7 mouse cellular contexts compared by ENCODE assay signal in genomic region chr16:33063267-33063666, GRCm38 (mm10). TPM values are rescaled to one million over a fixed set of nuclear protein-coding genes. Genes with fewer than 3 reads are reported as not detected.
DNase-seq lines count a peak whose midpoint lies in the region; ATAC-seq and TF ChIP-seq lines count a peak whose summit lies in the region.

No protein-coding gene starts in this region.

- no peak for ATAC-seq in limb, embryonic 11.5 days (ENCODE audit: insufficient number of reproducible peaks, low FRiP score, low TSS enrichment, low read depth)

- intact Hi-C loops in gastrocnemius, postnatal 36 days (cut with DNase I), result no loop called here

- peak; percentile 6 for DNase-seq in ovary, postnatal 14 days (ENCODE audit: low spot score)
- no peak for DNase-seq in ovary, postnatal 10 days (ENCODE audit: low spot score)
- DNase-seq in limb, embryonic 11.5 days (ENCODE audit: low spot score), result no peak
- peak; percentile 16 for DNase-seq in retina, postnatal 1 day
- DNase-seq in gastrocnemius, postnatal 36 days, result no peak
- DNase-seq in adrenal gland, postnatal 4 days (ENCODE audit: low spot score in 2 of 2), result no peak

- H3K4me1 ChIP-seq in embryonic fibroblast, embryonic 13.5 days (ENCODE audit: control insufficient read depth, insufficient read depth, low read length), result peaks cover 6% of the 10 kb centered on the region
- peaks cover 6% of the 10 kb centered on the region; the same call in 1 of the 2 replicates for H3K4me1 ChIP-seq in limb, embryonic 11.5 days (ENCODE audit: control insufficient read depth, insufficient read depth, low read length)

- H3K9me3 ChIP-seq in limb, embryonic 11.5 days (ENCODE audit: control insufficient read depth, low read length), result no peaks in the 10 kb centered on the region

- peak overlapping the region; percentile 82 for H3K27ac ChIP-seq in embryonic fibroblast, embryonic 13.5 days (ENCODE audit: insufficient read depth, low read length)
- no peak overlapping the region for H3K27ac ChIP-seq in limb, embryonic 11.5 days (replicated peaks; ENCODE audit: low read depth, low read length)

- no peaks in the 10 kb centered on the region for H3K27me3 ChIP-seq in limb, embryonic 11.5 days (ENCODE audit: control insufficient read depth, insufficient read depth, low read length)

- no peak for TF ChIP-seq CTCF in embryonic fibroblast, embryonic 13.5 days (IDR thresholded peaks at IDR 0.05; ENCODE audit: borderline replicate concordance, insufficient read depth, low read length)

- 41% methylated on average over 7 of the region's 7 CpGs for WGBS in limb, embryonic 11.5 days

- H3K9ac ChIP-seq in limb, embryonic 11.5 days (ENCODE audit: low read length), result no peak overlapping the region

- peak overlapping the region; percentile 81 for H3K4me2 ChIP-seq in limb, embryonic 11.5 days (ENCODE audit: low read depth, severe bottlenecking)

- H3K4me3 ChIP-seq in embryonic fibroblast, embryonic 13.5 days (ENCODE audit: insufficient read depth, low read length), result peak overlapping the region; percentile 64
- H3K4me3 ChIP-seq in limb, embryonic 11.5 days (ENCODE audit: low read depth, low read length), result peak overlapping the region; percentile 79

- peaks cover 17% of the 10 kb centered on the region; the same call in 1 of the 2 replicates for H3K36me3 ChIP-seq in limb, embryonic 11.5 days (ENCODE audit: control insufficient read depth, insufficient read depth, low read length)

- TF ChIP-seq POLR2A in embryonic fibroblast, embryonic 13.5 days (IDR thresholded peaks at IDR 0.05; ENCODE audit: low read depth, low read length), result no peak

RNA-seq across cellular contexts. Expression of gene Lmln, which starts 0.9 kb away (rescaled TPM):
- polyA plus RNA-seq in embryonic fibroblast, embryonic 13.5 days (2011; ENCODE audit: insufficient read length, low read depth, missing spikeins), result 1.9 and 2.4 TPM in 2 replicates
- polyA plus RNA-seq in limb, embryonic 11.5 days (2014; fragmentation: Nextera tagmentation; extraction: Ambion mirVana), result 2.0 and 3.3 TPM in 2 replicates
- 1 to 10 TPM; 1.2 to 1.5 TPM for total RNA-seq in gastrocnemius, postnatal 36 days (2021)
- 10 to 100 TPM; 14.1 to 15.1 TPM for total RNA-seq in adrenal gland, postnatal 4 days (2021)

RNA-seq across cellular contexts. Expression of gene Rpl35a, which starts 7.0 kb away (rescaled TPM):
- 1,034 and 1,147 TPM in 2 replicates for polyA plus RNA-seq in embryonic fibroblast, embryonic 13.5 days (2011; ENCODE audit: insufficient read length, low read depth, missing spikeins)
- polyA plus RNA-seq in limb, embryonic 11.5 days (2014; fragmentation: Nextera tagmentation; extraction: Ambion mirVana), result 1,047 and 1,076 TPM in 2 replicates
- total RNA-seq in gastrocnemius, postnatal 36 days (2021), result 100 to 1,000 TPM; 193 to 237 TPM
- 100 to 1,000 TPM; 781 to 843 TPM for total RNA-seq in adrenal gland, postnatal 4 days (2021)

RNA-seq across cellular contexts. Expression of gene Iqcg, which starts 7.2 kb away (rescaled TPM):
- 1.4 and 2.1 TPM in 2 replicates for polyA plus RNA-seq in embryonic fibroblast, embryonic 13.5 days (2011; ENCODE audit: insufficient read length, low read depth, missing spikeins)
- polyA plus RNA-seq in limb, embryonic 11.5 days (2014; fragmentation: Nextera tagmentation; extraction: Ambion mirVana), result 2.5 and 3.6 TPM in 2 replicates
- total RNA-seq in gastrocnemius, postnatal 36 days (2021), result 1 to 10 TPM; 3.9 TPM
- 1 to 10 TPM; 2.5 to 3.6 TPM for total RNA-seq in adrenal gland, postnatal 4 days (2021)

Comparison
In these comparisons a context has a peak if more than half of its experiments do, and no peak if none do; other contexts are left out.
1. DNase-seq: peak in ovary, postnatal 14 days (single experiment) and retina, postnatal 1 day (single experiment); none in ovary, postnatal 10 days (single experiment), limb, embryonic 11.5 days (single experiment), gastrocnemius, postnatal 36 days (0 of 2) and adrenal gland, postnatal 4 days (0 of 2).
2. RNA of gene Lmln, which starts 0.9 kb away (total RNA-seq): 14.1 to 15.1 TPM in adrenal gland, postnatal 4 days; 1.2 to 1.5 TPM in gastrocnemius, postnatal 36 days; every median in the first group is over 4 times any median in the second.